Mouse (Mus musculus) urinary bladder, postnatal 36 days (tissue): ENCODE measurements around the gene Foxo1.

Experiments used
- DNase-seq, 2 experiments: peaks; one replicate each; pipeline ENCODE4 v3.0.0; 2022; ENCODE audit warnings: low spot score in 2 of 2, mixed read lengths in 1 of 2

The Foxo1 gene

DNA sequence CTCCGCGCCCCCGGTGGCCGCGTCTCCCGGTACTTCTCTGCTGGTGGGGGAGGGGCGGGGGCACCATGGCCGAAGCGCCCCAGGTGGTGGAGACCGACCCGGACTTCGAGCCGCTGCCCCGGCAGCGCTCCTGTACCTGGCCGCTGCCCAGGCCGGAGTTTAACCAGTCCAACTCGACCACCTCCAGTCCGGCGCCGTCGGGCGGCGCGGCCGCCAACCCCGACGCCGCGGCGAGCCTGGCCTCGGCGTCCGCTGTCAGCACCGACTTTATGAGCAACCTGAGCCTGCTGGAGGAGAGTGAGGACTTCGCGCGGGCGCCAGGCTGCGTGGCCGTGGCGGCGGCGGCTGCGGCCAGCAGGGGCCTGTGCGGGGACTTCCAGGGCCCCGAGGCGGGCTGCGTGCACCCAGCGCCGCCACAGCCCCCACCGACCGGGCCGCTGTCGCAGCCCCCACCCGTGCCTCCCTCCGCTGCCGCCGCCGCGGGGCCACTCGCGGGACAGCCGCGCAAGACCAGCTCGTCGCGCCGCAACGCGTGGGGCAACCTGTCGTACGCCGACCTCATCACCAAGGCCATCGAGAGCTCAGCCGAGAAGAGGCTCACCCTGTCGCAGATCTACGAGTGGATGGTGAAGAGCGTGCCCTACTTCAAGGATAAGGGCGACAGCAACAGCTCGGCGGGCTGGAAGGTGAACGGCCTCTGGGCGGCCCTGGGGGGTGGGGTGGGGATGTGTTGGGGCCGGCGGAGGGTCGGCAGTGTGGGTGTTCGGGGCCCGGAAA, 789 bp downstream of the Foxo1 start:
- peak; percentile 47 to 53 for DNase-seq

DNA sequence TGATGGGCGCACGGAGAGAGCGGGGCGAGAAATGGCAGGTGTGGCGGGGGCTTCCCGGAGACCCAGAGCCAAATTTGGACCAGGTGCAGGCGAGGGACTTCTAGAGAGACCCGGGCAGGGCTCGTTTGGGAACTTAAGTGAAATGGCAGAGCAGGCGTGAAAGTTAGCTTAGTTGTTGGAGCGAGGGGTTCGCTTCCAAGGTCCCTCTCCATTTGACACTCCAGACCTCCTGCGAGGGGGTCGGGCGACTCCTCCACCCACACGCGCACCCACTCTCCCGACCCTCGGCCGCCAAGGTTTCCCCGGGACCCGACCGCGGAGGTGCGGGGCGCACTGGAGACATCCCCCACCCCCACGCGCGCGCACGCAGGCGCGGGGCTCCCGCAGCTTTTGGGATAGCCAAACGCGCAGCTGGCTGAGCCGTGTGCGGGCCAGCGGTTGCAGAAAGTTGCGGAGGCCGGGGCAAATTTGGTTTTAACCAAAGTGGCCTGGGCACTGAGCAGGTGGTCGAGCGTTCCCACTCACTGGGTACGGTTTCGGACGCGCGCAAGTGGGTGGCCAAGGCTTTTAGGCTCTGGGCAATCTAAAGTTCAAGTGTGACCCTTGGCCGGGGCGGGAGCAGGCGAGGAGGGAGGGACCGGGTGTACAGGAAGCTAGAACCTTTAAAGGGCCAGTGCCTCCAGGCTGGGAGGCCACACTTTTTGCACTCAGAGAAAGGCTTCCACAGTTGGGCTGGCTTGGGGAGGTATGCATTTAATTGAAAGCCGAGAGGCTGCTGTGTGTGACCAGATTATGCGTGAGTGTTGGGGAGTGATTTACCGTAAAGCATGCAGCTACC, 1.6 kb downstream of the Foxo1 start:
- peak; percentile 72 to 81 for DNase-seq

DNA sequence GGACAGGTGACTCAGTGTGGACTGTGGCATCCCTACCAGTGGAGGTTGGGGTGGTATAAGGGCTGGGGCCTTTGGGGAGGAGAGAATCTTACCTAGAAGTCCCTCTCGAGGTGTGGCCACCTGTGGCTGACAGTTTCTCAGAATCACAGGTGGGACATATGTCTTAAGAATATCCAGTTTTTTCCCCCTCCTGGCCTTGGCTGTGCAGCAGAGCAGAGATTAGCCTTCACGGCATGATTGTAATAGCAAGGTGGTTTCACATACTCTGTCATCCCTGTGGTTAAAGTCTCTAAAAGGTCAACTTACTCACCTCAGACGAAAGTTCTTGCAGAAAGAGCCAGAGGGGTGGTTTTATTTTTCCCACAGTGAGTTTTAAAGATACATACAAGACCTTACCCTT, 2.4 kb downstream of the Foxo1 start:
- DNase-seq: no peak

DNA sequence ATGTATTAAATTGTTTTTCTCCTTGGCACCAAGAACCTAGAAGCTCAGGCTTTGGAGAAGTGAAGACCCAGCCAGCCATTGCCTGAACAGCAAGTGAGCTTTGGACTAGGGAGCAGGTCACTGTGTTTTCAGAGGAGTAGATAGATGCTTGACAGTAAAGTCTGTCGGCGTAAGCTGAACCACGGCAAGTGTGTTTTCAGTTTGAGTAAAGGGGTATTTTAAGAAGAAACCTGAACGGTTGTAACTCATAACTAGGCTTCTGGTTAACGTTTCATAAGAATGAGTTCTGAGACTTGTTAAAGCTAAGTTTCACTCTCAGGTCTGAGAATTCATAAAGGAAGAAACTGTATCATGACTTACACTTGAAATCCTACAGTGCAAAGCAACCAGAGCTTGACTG, 3.2 kb downstream of the Foxo1 start:
- DNase-seq: no peak

DNA sequence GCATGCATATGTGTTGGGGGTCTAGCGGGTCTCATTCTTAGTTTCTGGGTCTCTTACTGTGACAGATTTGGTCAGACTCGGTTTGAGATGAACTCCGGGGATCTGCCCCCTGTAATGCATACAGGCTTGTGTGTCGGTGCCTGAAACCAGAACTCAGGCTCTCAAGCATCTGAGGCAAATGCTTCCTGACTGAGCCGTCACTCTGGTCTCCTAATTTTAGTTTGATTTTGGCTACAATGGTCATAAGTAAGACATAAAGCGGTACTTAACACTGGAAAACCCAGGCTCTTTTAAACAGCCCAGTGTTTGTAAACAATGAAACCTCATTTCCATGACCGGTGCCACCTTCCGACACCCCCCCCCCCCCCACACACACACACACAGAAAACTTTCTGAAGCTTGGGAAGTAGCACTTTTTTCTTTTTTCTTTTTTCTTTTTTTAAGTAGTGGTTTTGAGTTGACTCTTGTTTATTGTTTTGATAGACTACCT, 4.3 kb downstream of the Foxo1 start:
- DNase-seq: no peak

DNA sequence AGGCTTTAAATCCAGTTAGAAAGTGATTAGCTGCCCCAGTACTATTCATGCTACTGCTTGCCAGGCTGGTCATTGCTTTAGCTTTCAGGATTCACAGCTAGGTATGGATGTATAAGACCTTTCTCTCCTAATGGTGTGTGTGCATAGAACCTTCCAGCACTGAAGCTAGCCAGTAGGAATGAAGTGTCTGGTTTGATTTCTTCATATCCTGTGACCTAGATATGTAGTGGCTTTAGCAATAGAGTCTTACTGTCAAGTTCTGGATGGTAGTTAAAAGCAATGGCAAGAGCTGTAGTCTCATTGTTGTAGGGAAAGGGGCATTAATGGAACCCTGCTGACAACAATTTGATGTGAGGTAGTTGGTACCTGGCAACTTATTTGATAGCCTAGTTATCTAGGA, 6.3 kb downstream of the Foxo1 start:
- DNase-seq: no peak

DNA sequence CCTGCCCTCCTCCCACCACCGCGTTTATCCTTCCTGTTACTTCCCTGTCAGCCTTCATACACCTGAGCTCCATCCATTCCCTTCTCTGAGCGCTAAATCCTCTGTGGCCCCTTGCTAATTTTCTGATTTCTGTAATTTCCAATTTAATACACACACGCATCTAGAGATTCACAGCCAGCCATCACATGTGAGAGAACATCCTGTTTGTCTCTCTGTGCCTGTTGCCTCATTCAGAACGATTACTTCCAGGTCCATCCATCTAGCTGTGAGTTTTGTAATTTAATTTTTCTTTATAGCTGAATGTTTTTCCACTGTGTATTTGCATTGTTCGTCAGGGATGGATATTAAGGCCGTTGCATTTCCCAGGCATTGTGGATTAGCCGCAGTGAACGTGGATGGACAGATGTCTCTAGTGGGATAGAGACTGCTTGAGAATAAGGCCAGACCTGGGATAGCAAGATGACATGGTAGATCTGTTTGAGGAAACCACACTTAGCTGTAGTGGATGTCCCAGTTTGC, 7.0 kb downstream of the Foxo1 start:
- DNase-seq: no peak

DNA sequence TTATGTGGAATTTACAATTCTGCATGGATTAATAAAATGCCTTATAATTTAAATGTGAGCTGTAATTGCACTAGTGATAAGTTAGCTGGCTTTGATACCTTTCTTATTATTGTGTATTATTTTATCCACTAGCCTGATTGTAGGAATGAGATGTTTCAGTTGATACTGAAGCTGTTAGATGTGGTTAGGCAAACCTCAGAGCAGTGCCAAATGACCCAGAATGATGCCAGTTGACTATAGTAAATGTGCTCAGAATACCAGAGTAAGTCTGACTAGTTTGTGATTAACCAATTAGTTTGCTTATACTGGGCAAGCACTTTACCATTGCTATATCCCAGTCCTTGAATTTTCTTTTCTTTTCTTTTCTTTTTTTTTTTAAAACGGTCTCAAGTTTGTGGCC, 12.5 kb downstream of the Foxo1 start:
- no peak for DNase-seq

DNA sequence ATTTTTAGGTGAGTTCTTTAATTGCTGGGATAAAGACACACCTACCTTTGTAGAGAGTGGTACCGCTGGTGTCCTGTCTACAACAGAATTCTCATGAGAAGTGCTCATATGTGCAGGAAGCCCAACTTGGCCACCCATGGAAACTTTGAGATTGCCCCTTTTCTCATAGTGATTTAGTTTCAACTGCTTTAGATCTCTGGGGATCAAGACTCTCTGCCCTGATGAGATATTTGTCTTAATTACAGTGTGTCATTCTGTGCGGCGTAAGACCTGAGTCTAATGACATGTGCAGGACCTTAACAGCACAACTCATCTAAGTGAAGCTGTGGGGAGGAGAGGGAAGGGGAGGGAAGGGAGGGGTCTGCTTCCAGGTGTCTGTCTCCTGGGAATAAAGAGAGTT, 13.7 kb downstream of the Foxo1 start:
- DNase-seq: no peak

DNA sequence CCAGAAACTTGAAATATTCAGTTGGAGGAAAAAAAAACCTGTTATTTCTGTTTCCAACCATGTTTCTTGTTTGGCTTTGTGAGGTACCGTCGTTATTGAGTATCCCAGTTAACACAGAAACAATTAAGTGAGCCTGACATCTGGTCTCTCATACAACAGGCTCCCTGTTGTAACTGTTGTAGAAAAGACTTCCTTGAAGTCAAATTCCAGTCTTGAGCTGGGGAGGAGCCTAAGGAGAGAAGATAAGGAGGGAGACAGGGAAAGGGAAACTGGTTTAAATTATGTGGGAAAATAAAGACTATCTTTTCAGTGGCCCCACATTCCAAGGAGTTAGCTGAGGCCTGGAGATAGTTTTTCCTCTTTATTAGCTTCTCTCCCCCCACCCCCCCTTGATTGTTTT, 14.2 kb downstream of the Foxo1 start:
- no peak for DNase-seq

DNA sequence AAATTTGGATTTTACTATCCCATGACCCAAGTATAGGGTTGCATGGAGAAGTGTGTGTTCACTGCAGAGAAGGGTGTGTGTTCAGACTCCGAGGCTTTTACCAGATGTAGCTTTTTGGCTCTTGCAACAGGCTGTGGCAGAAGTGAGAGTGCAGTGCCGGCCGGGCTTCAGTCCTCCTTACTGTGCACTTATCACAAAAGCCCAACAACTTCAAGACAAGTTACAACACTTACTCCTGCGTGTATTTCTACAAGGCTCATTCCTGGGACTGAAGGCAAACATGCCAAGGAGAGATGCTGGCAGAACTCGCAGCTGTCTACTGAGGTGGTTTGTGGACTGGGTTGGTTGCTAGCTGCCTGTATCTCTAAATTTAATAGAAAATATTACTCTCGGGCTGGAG, 15.4 kb downstream of the Foxo1 start:
- no peak for DNase-seq

DNA sequence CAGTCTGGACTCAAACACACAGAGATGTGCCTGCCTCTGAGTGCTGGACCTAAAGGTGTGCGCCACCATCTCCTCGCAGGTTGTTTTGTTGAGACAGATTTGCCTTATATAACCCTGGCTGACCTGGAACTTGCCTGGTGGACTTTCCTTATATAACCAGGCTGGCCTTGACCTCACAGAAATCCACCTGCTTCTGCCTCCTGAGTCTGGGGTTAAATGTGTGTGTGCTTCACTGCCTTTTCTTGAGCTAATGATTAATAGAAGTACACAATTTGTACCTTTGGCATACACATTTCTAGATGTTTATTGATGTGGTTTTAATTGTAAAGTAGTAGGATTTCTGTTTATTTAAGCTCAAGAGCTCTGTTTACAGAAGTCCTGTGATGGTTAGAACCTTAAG, 22.7 kb downstream of the Foxo1 start:
- DNase-seq: no peak

DNA sequence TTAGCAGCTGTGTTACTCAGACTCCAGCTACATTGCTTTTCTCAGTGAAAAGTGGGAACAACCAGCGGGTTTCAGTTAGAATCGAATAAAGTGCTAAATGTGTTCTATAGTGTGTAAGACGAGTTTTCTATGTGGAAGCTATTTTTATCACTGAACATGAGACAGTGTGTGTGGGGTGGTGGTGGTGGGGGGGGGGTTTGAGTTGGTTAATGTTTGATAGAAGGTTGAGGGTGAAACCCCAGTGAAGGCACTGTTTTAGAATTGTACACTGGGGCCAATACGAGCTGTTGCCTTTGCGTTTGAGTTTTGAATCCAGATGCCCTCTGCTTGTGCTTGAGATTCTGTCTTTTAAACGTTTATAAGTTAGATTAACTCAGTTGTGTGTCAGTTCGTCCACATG, 24.4 kb downstream of the Foxo1 start:
- no peak for DNase-seq

DNA sequence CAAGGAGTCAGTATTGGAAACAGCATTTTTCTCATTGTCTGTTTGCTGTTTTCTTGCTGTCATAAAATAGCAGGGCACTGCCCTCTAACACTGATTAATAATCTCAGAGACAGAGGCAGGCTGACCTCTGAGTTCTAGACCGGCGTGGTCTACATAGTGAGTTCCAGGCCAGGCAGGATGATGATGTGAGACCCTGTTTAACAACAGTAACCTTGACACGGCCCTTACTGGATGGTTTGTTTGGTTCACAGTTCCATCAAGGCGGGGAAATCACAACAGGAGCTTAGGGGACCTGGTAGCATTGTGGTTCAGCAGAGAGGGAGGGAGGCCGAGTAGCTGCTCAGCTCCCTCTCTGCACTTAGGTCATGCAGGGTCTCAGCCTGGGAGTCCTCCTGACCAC, 25.8 kb downstream of the Foxo1 start:
- DNase-seq: no peak

DNA sequence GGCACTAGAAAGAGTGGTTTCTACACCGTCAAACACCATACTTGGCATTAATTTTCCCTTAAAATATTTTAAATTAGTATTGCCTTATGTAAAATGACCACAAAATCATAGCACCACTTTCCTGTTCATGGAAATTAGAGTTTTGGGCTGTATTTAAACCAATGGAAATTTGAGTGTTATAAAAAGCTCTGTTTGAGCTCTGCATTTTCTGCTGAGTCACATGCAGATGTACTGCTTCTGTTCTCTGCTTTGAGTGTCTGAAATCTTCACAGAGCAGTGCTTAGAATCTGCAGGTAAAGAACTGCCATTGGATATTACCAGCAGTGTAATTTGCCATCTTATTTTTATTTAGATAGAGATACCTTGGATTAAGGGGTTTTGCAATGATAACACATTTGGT, 27.6 kb downstream of the Foxo1 start:
- no peak for DNase-seq

DNA sequence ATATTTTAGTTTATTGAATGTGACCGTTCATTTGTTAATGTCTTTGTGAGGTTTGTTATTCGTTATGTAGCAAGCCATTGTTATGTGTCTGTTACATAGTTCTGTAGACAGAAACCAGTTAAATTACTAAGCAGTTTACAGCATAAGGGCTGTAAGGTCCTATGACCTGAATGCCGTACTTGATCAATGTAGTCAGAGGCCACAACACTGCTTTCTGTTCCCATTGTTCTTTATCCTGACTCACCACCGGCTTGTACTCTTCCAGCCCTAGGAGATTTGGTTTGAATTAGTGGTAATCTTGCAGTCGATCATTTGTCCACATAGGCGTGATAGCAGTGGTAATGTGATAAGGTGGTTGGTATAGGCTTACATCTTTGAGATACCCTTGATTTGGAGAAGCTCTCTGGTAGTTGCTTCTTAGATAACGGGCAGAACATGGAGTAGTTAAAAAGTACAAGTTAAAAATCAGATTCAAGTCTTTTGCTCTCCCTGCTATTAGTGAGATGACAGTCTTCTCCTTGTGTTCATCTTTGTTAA, 28.2 kb downstream of the Foxo1 start:
- no peak for DNase-seq

DNA sequence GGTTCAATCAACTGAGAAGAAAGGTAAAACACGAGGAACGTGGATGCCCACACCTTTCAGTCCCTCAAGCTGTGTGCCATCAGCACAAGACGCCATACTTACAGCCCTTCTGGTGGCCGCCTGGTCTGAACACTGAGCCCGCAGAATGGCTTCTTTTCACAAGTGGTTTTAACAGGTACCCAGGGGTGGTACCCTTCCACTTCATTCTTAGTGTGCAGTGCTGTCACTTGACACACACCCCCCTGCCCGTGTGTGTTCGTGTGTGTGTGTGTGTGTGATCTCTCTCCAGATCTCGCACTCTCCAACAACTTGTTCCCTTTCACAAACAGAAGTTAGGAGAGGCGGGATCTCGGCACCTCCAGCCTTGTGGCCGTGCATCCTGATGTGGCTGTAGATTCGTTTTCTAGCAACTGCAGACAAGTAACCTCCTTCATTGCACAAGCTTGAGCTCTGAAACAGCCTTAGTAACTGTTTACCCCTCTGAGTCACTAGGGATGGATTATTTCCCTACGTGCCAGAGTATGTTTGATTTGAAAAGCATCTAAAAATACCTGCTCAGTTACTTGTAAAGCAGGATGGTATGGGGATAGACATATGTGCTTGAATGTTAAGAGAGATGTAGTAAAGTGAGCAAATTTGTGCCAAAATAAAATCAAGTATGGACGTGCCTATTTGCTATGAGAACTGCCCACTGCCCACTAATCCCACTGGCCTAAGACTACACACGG, 29.3 kb downstream of the Foxo1 start:
- no peak for DNase-seq

DNA sequence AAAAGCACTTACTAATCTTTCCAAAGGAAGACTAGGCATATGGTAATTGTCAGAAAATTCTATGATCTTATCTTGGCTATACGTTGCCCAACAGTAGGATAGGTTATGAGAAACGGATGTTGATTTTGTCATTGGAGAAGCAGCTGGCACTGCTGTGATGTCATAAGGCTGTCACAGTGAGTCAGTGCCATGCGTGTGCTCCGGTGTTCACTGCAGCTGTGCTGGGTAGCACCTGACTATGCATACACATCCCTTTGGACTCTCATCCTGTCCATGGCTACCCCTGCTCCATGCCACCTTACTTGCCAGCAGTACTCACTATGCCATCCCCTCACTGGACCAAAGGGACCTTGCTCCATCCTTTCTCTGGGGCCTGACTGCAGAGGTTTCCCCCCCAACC, 30.5 kb downstream of the Foxo1 start:
- no peak for DNase-seq

DNA sequence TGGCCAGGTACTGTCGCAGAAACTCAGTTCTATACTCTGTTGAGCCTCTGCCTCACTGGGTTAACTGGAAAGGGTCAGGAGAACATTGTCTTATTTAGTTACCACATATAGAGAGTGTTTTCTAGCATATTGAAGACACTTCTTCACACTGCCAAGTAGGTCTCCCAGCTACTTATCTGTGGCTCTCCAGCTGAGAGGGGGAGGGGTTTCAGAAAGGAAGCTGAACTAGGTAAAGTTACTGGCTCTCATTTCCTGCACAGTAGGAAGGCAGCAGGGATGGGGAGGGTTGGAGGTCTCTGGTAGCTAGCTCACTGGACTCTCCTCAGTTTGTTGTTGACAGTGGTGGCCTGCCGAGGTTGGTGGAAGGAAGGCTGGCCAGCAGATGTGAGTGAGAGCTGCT, 31.2 kb downstream of the Foxo1 start:
- DNase-seq: no peak

DNA sequence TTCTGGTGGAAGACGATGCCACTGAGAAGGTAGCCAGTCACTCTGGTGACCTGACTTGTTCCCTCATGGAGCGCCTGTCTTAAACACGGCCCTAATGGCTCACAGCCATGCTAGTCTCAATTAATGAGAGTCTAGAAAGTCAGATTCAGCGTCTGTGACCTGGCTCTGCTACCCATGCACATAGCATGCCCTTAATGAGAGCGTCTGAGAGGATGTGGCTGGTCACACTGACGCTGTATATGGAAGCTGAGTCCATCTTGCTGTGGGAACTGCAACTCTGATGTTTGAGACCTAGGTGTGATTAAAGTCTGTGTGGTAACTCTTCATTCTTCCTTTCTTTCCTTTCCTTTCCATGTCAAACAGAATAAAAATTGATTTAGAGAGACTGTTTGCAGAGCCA, 32.4 kb downstream of the Foxo1 start:
- no peak for DNase-seq

DNA sequence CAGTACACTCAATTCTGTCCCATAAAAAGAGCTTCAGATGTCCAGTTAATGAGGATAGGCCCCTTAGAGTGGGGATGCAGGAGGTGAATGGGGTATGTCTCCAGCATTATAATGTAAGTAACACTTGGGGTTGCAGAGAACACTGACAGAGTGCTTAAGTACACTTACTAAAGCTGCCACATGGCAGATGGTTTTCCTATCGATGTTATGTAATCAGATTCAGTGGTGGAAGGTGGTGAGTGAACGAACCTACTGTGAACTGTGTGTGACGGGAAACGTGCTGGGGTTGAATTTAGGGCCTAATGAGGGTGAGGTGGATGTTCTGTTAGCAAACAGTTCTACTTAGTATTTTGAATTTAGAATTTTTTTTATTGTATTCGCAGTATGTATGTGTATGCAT, 35.2 kb downstream of the Foxo1 start:
- no peak for DNase-seq
